Mouse (Mus musculus): ENCODE data around the gene Pigb.

The Pigb gene

GRCm38 (mm10) chr9:73047906-73048305, 7.7 kb upstream of the Pigb start:
- in situ Hi-C loops (cut with MboI; ENCODE audit: low sequenced_read_pairs), result loop anchor here (10.0 kb wide), 1 partner anchor 47 kb away; no protein-coding TSS in a partner anchor

- in situ Hi-C loops (cut with MboI; ENCODE audit: low sequenced_read_pairs), result loop anchor here (10.0 kb wide), 1 partner anchor 49 kb away; no protein-coding TSS in a partner anchor
These were observed 5.5 kb upstream of the Pigb start for GRCm38 (mm10) chr9:73045711-73046110.

GRCm38 (mm10) chr9:73045204-73045603, 5.0 kb upstream of the Pigb start:
- in situ Hi-C loops (cut with MboI; ENCODE audit: low sequenced_read_pairs), result loop anchor here (10.0 kb wide), 1 partner anchor 50 kb away; no protein-coding TSS in a partner anchor

- in situ Hi-C loops (cut with MboI; ENCODE audit: low sequenced_read_pairs), result loop anchor here (10.0 kb wide), 1 partner anchor 50 kb away; no protein-coding TSS in a partner anchor
These were observed 4.2 kb upstream of the Pigb start, which contains the start of gene Rab27a for GRCm38 (mm10) chr9:73044146-73045079. Gene Rab27a, plus strand, starts transcription at chr9:73044854.

- in situ Hi-C loops (cut with MboI; ENCODE audit: low sequenced_read_pairs), result no loop called here
These were observed 794 bp downstream of the Pigb start for GRCm38 (mm10) chr9:73039222-73039945.

GRCm38 (mm10) chr9:73033406-73033805, 6.8 kb downstream of the Pigb start:
- in situ Hi-C loops (cut with MboI; ENCODE audit: low sequenced_read_pairs), result no loop called here

GRCm38 (mm10) chr9:73031421-73031820, 8.8 kb downstream of the Pigb start:
- in situ Hi-C loops (cut with MboI; ENCODE audit: low sequenced_read_pairs), result no loop called here

GRCm38 (mm10) chr9:73030443-73030842, 9.7 kb downstream of the Pigb start:
- in situ Hi-C loops (cut with MboI; ENCODE audit: low sequenced_read_pairs), result no loop called here

- in situ Hi-C loops (cut with MboI; ENCODE audit: low sequenced_read_pairs), result no loop called here
These were observed 14.2 kb downstream of the Pigb start for GRCm38 (mm10) chr9:73025818-73026636.

- in situ Hi-C loops (cut with MboI; ENCODE audit: low sequenced_read_pairs), result no loop called here
These were observed 19.5 kb downstream of the Pigb start for GRCm38 (mm10) chr9:73020566-73021097.

- in situ Hi-C loops (cut with MboI; ENCODE audit: low sequenced_read_pairs), result no loop called here
These were observed 20.3 kb downstream of the Pigb start for GRCm38 (mm10) chr9:73019841-73020240.

GRCm38 (mm10) chr9:73014724-73015123, 25.5 kb downstream of the Pigb start:
- in situ Hi-C loops (cut with MboI; ENCODE audit: low sequenced_read_pairs), result no loop called here

GRCm38 (mm10) chr9:73012629-73013028, 27.5 kb downstream of the Pigb start:
- in situ Hi-C loops (cut with MboI; ENCODE audit: low sequenced_read_pairs), result no loop called here

GRCm38 (mm10) chr9:73008384-73008783, 31.8 kb downstream of the Pigb start:
- in situ Hi-C loops (cut with MboI; ENCODE audit: low sequenced_read_pairs), result no loop called here

GRCm38 (mm10) chr9:73006175-73006574, 34.0 kb downstream of the Pigb start:
- in situ Hi-C loops (cut with MboI; ENCODE audit: low sequenced_read_pairs), result no loop called here

GRCm38 (mm10) chr9:73005106-73005505, 35.1 kb downstream of the Pigb start:
- in situ Hi-C loops (cut with MboI; ENCODE audit: low sequenced_read_pairs), result no loop called here

- in situ Hi-C loops (cut with MboI; ENCODE audit: low sequenced_read_pairs), result no loop called here
These were observed 36.1 kb downstream of the Pigb start for GRCm38 (mm10) chr9:73004076-73004475.

GRCm38 (mm10) chr9:73002177-73002576, 38.0 kb downstream of the Pigb start:
- in situ Hi-C loops (cut with MboI; ENCODE audit: low sequenced_read_pairs), result no loop called here

GRCm38 (mm10) chr9:73001314-73002011, 38.7 kb downstream of the Pigb start:
- in situ Hi-C loops (cut with MboI; ENCODE audit: low sequenced_read_pairs), result no loop called here

- in situ Hi-C loops (cut with MboI; ENCODE audit: low sequenced_read_pairs), result no loop called here
These were observed 39.7 kb downstream of the Pigb start for GRCm38 (mm10) chr9:73000487-73000886.

All from CH12F3 (cell line).